Mouse (Mus musculus) ES-Bruce4 (cell line): ENCODE results near the gene Rps6kb1. TPM values are rescaled to one million over a fixed set of nuclear protein-coding genes. Genes with fewer than 3 reads are reported as not detected.
A peak's percentile ranks its signal among the peaks of the same experiment; 100 is the strongest.

Source experiments
- H3K27ac ChIP-seq: 2 replicates; pipeline ENCODE4 v1.5.1; 2012; ENCODE audit warnings: low read length, inconsistent platforms; ENCODE audit not compliant: insufficient read depth
- H3K27me3 ChIP-seq: 2 replicates; pipeline ENCODE4 v1.6.1; 2012; ENCODE audit warnings: mild to moderate bottlenecking, low read length, inconsistent platforms; ENCODE audit not compliant: control insufficient read depth, poor library complexity, insufficient read depth, severe bottlenecking
- H3K36me3 ChIP-seq: 2 replicates; pipeline ENCODE4 v1.6.1; 2012; ENCODE audit warnings: inconsistent platforms, mild to moderate bottlenecking, low read length, moderate library complexity; ENCODE audit not compliant: control insufficient read depth, poor library complexity, insufficient read depth, severe bottlenecking
- H3K4me1 ChIP-seq: one replicate; pipeline ENCODE4 v1.8.1; 2011; ENCODE audit warnings: low read length; ENCODE audit not compliant: control insufficient read depth, insufficient read depth
- H3K4me3 ChIP-seq: 2 replicates; pipeline ENCODE4 v1.5.1; 2011; ENCODE audit warnings: low read depth, mild to moderate bottlenecking, low read length
- H3K9ac ChIP-seq: 2 replicates; pipeline ENCODE4 v1.6.1; 2012; ENCODE audit warnings: low read depth, mild to moderate bottlenecking, inconsistent platforms; ENCODE audit not compliant: poor library complexity, severe bottlenecking
- H3K9me3 ChIP-seq: replicated peaks from 2 replicates; pipeline ENCODE4 v1.6.1; 2012; ENCODE audit warnings: mild to moderate bottlenecking, low read length, inconsistent platforms; ENCODE audit not compliant: control insufficient read depth, poor library complexity, insufficient read depth, severe bottlenecking
- CTCF ChIP-seq: IDR thresholded peaks from one replicate; pipeline ENCODE4 v1.8.1; 2011; ENCODE audit warnings: low read depth, low read length
- EP300 ChIP-seq: IDR thresholded peaks from 2 replicates; pipeline ENCODE4 v1.6.1; 2011; ENCODE audit warnings: low read depth, low read length; ENCODE audit not compliant: insufficient read depth
- POLR2A ChIP-seq: IDR thresholded peaks from one replicate; pipeline ENCODE4 v1.8.1; 2011; ENCODE audit warnings: low read length; ENCODE audit not compliant: insufficient read depth
- polyA plus RNA-seq: library from polyadenylated mRNA; stranded (reverse); fragments of >200 nt; gene quantifications from 2 replicates; pipeline ENCODE4 v1.2.4, GENCODE M21; 2011; ENCODE audit warnings: low read depth; ENCODE audit not compliant: missing spikeins, insufficient read depth, insufficient read length

Gene Rps6kb1
- polyA plus RNA-seq, 1 experiment: 82.2 TPM

- Histone ChIP-seq H3K9ac (no peak overlapping the region), H3K9me3 (no peaks in the 10 kb centered on the region), H3K27ac (no peak overlapping the region), H3K27me3 (no peaks in the 10 kb centered on the region), H3K4me3 (no peak overlapping the region), H3K36me3 (peaks cover 26% of the 10 kb centered on the region), H3K4me1 (peaks cover 5% of the 10 kb centered on the region)
- TF ChIP-seq POLR2A (no peak), EP300 (no peak), CTCF (no peak)
These were observed 41.5 kb downstream of the Rps6kb1 start for GRCm38 (mm10) chr11:86503121-86503520.

- Histone ChIP-seq H3K36me3 (peaks cover 14% of the 10 kb centered on the region), H3K9ac (peak overlapping the region; percentile 44; the same call in 1 of the 2 replicates), H3K9me3 (no peaks in the 10 kb centered on the region), H3K27me3 (no peaks in the 10 kb centered on the region), H3K4me3 (no peak overlapping the region), H3K27ac (peak overlapping the region; percentile 94), H3K4me1 (peaks cover 5% of the 10 kb centered on the region)
- TF ChIP-seq CTCF: no peak
- no peak for TF ChIP-seq POLR2A
- no peak for TF ChIP-seq EP300
These were observed 43.8 kb downstream of the Rps6kb1 start for GRCm38 (mm10) chr11:86500795-86501194.

DNA sequence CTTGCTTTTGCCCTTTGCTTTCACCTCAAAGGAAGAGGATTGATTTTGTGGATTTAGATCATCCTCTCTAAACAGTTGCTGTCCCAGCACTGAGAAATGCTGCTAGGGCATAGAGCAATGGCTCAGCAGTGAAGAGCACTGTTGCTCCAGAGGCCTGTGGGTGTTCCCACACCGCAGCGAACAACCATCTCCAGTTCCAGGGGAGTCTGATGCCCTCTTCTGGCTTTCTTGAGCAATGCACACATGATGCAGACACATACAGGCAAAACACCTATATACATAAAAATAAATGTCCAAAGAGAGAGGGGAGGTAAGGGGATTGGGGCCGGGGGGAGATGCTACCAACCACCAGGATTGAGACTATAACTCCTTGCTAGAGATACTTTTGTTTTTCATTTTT lies 46.7 kb downstream of the Rps6kb1 start:
- no peak overlapping the region for H3K4me3 ChIP-seq
- no peak overlapping the region for H3K9ac ChIP-seq
- TF ChIP-seq POLR2A (no peak), CTCF (peak; percentile 66)
- H3K4me1 ChIP-seq: peaks cover 5% of the 10 kb centered on the region
- H3K27ac ChIP-seq: peak overlapping the region; percentile 42; the same call in 1 of the 2 replicates
- no peaks in the 10 kb centered on the region for H3K9me3 ChIP-seq
- no peaks in the 10 kb centered on the region for H3K27me3 ChIP-seq
- peaks cover 17% of the 10 kb centered on the region for H3K36me3 ChIP-seq

DNA sequence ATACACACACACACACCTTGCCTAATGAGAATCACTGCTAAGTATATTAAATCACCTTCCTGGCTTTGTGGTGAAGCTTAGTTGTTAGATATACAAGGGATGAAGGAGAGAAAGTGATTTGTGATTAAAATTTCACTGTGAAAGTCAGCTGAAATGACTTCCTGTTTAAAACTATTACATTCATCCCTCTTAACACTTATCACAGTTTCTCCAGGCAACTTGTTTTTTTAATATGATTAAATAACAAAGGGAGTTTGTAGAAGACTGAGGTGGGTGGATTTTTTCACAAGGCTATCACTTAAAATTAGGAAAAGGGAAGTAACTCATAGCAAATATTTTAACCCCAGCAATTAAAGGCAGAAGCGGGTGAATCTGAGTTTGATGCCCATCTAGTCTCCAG lies 47.2 kb downstream of the Rps6kb1 start:
- no peak overlapping the region for H3K9ac ChIP-seq
- peaks cover 17% of the 10 kb centered on the region for H3K36me3 ChIP-seq
- TF ChIP-seq CTCF: no peak
- no peak for TF ChIP-seq EP300
- TF ChIP-seq POLR2A: no peak
- H3K27ac ChIP-seq: no peak overlapping the region
- H3K27me3 ChIP-seq: no peaks in the 10 kb centered on the region
- peaks cover 5% of the 10 kb centered on the region for H3K4me1 ChIP-seq
- H3K9me3 ChIP-seq: no peaks in the 10 kb centered on the region
- no peak overlapping the region for H3K4me3 ChIP-seq

DNA sequence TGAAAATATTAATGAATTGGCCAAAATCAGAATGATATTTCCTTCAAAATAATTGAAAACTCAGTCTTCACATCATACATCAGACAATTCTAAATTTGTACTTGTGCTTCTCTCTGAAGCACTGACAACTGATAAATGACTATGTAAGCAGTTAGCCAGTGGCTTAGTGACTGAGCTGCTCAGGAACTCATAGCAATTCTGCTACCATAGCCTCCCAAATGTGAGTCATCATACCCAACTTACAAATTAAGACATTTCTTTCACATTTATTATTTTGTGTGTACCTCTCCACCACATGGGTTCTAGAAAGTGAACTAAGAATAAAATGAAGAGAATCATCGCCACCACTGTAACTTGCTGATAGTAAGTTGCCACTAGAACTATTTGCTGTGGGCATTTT lies 53.8 kb downstream of the Rps6kb1 start:
- Histone ChIP-seq H3K9ac (no peak overlapping the region), H3K4me1 (no peaks in the 10 kb centered on the region), H3K9me3 (no peaks in the 10 kb centered on the region), H3K36me3 (peaks cover 25% of the 10 kb centered on the region), H3K27me3 (no peaks in the 10 kb centered on the region), H3K27ac (no peak overlapping the region), H3K4me3 (no peak overlapping the region)
- no peak for TF ChIP-seq CTCF
- no peak for TF ChIP-seq EP300
- no peak for TF ChIP-seq POLR2A

DNA sequence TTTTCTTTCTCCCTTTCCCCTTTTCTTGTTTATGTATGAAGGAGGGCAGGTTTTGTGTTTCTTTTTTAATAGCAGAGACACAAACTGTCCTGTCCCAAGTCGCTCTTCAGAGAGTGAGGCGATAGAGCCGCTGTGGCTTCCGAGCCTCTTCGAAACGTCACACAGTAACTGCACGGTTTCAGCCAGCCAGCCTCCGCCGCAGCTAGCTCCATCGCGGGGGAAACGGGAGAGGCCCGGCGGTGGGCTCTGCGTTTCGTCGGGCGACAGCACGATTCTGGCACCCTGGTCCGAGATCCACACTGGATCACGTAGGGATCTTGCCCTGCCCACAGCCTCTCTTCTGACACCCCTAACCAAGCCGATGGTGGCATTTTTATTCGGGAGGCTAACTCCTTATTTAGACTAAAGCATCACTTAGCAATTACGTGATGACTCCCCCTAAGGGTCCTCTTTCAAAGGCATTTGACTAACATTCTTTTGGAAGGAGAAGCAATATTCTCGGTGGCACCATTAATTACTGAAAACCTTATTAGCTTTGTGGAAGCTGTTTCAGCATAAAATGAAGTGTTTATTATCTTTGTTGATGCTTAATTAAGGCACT lies 59.6 kb downstream of the Rps6kb1 start:
- Histone ChIP-seq H3K9ac (peak overlapping the region; percentile 79), H3K27me3 (no peaks in the 10 kb centered on the region), H3K4me3 (peak overlapping the region; percentile 88), H3K36me3 (peaks cover 3% of the 10 kb centered on the region), H3K9me3 (no peaks in the 10 kb centered on the region), H3K27ac (no peak overlapping the region), H3K4me1 (no peaks in the 10 kb centered on the region)
- TF ChIP-seq EP300 (no peak), CTCF (no peak), POLR2A (no peak)
